Mouse (Mus musculus) liver, postnatal 0 days (tissue): ENCODE results near the gene Secisbp2.

Experiments used
- CTCF ChIP-seq: sonication (generic); IDR thresholded peaks from 2 replicates; pipeline ENCODE4 v1.5.1; 2016; ENCODE audit warnings: antibody characterized with exemption, low read depth
- EP300 ChIP-seq: IDR thresholded peaks from 2 replicates; pipeline ENCODE4 v1.6.1; 2016; ENCODE audit warnings: antibody characterized with exemption, low read depth, mild to moderate bottlenecking

GRCm38 (mm10) chr13:51727364-51727763, 75.9 kb downstream of the Secisbp2 start:
- no peak for TF ChIP-seq CTCF
- TF ChIP-seq EP300 = no peak
